Mouse (Mus musculus) olfactory bulb, adult 2 months (tissue): ENCODE results near the gene Fam71b.
"Not testable (repeated sequence)": the region's sequence is repeated elsewhere in the genome, so short reads cannot be mapped to it uniquely, and the experiment has no call there.

Experiments
- CTCF ChIP-seq: fragments of 200-500 bp; IDR thresholded peaks from 2 replicates; pipeline ENCODE4 v1.5.1; 2012; ENCODE audit warnings: low read depth, mild to moderate bottlenecking, low read length, moderate library complexity; ENCODE audit not compliant: insufficient read depth
- POLR2A ChIP-seq: fragments of 200-500 bp; IDR thresholded peaks from 2 replicates; pipeline ENCODE4 v1.6.1; 2012; ENCODE audit warnings: mild to moderate bottlenecking, low read depth, low read length, moderate library complexity; ENCODE audit not compliant: insufficient read depth

GRCm38 (mm10) chr11:46428131-46428530 is 31.8 kb downstream of the Fam71b start:
- not testable (repeated sequence) for TF ChIP-seq POLR2A, CTCF
